Mouse (Mus musculus): ENCODE data around the gene Pts. TPM values are rescaled to one million over a fixed set of nuclear protein-coding genes. Genes with fewer than 3 reads are reported as not detected.

Gene Pts
- total RNA-seq (2021): 10 to 100 TPM; 11.0 to 12.2 TPM
- long read RNA-seq, experiment 1, transcript Pts-201 (6 exons, 1,046 nt): major isoform, 9 of 18 reads
- long read RNA-seq, experiment 1, partial matches to known transcripts: 0 of 18 reads
- long read RNA-seq, experiment 1, other reads (novel, unspliced or antisense): 9 of 18 reads
- long read RNA-seq, experiment 2, transcript Pts-201 (6 exons, 1,046 nt): major isoform, 6 of 10 reads
- long read RNA-seq, experiment 2, partial matches to known transcripts: 0 of 10 reads
- long read RNA-seq, experiment 2, other reads (novel, unspliced or antisense): 4 of 10 reads

DNA sequence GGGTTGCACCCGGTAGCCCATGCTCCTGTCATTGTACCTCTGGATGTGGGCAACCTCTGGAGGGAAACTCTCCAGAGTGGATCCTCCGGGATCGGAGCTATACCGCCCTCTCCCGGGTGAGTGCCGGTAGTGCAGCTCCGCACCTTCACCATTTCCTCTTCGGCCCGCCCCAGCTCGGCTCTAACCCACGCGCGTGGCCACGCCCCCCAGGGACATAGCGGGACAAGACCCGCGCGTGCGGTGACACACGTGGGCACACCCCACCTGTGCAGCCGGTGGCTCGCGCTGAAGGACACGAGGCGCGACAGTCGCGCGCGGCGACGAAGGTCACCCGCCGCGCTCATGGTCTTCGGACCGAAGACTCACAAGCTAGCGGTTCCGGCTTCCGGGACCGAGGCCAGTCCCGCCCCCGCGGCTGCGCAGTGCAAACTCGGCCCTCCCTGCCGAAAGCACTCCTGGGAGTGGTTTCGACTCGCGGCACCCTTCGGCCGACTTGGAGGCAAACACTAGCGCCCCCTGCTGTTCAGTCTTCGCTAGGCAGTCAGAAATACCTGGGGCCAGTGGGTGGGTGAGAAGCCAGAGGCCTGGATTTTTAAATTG, at the start of gene Pts:
Gene Pts (minus strand): TSS at position 432 of the 600 bp plus-strand sequence.
- peak; percentile 97 for DNase-seq (ENCODE audit: low spot score)

DNA sequence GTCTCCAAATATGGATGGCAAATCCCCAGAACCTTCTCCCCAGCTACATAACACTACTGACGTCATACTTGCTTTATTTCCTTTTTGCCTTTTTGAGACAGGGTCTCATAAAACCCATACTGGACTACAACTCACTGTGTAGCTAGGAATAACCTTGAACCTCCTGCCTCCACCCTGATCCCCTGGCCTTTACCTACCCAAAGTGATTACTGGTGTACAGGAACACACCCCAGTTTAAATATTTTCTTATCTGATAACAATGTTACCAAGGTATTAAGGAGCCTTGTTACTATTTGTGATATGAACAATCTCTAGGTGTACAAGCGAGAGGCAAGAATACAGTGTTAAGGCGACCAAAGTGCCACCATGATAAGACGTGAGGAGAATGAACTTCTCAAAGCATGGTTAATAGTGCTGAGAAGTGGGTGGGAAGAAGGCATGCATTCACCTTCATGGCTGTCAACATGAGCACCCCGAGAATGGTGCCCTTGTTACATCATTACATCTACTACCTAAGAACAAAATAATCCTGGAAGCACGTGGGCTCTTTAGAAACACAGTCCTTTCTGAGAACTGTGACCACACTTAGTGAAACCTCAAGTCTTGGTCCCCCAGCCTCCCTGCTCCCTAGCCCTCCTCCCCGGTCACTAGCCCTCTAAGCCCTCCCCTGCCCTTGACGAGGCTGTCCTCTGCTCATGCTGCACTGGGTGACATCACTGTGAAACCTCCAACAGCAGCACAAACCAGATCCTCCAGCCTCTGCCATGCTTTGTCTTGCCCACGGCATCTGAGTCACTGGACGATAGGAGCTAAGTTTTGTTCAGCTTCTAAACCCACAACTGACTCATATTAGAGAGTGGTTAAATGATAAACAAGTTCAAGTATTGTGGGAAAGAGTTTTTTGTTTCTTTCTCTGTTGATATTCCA, 41.3 kb upstream of the Pts start:
- no peak for DNase-seq (ENCODE audit: low spot score)

DNA sequence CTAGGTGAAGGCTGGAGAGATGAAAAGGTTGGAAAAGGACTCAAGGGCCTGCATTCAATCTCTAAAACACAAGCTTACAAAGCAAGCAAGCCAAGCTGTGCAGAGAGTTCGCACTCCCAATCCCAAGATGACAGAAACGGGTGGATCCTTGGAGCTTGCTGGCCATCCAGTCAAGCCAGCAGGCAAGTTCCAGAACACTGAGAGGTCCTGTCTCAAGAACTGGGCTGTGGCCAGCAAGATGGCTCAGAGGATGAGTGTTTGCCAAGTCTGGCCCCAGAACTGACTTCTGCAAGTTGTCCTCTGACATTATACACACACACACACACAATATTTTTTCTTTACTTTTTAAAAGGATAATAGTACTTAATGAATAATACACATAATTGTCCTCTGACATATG, 39.4 kb upstream of the Pts start:
- DNase-seq (ENCODE audit: low spot score): peak; percentile 22

DNA sequence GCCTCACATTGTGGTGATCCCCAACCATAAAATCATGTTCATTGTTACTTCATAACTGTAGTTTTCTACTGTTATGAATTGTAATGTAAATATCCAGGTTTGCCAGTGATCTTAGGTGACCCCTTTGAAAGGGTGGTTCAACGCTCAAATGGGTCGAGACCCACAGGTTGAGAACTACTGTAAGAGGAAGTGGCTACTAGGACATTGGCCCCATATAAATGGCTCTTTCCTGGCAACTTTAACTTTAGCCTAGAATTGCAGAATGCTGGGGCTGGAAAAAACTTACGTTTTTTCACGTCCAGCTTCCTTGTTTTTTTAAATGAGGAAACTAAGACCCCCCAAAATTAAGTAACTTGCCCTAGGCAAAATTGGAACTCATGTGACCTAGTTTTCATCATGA, 38.8 kb upstream of the Pts start:
- DNase-seq (ENCODE audit: low spot score): no peak

DNA sequence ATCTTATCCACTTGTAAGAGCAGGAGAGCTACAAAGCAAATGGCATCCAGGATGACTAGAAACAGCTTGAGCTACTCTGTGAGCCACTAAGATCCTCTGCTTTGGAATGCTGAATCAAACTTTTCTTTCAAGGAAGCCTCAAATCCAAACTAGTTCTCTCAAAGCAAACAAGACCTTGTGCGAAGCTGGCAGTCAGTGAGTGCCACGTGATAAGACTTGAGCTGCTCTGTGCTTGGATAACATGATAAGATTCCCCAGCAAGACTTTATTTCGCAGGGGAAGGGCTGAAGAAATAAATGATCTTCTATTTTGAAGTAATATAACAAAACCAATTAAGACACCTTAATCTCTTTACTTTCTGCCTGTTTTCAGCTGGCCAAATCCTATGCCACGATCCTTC, 37.4 kb upstream of the Pts start:
- DNase-seq (ENCODE audit: low spot score): no peak

DNA sequence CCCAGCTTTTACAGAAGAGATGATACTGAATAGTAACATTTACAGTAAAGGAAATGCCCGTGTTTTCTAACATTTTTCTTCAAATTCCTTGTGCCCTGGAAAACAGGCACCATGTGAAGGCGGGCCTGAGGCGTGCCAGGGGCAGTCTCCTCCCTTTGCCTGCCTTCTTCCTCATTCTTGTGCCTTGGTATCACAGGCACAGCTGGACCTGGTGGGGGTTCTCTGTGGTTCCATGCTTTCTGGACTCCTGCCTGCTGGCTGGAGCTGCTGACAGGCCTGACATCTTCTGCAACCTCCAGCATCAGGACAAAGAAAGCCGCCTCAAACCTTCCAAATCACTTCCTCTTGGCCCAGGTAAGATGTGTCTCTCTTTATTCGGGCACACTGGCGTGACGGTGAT, 36.6 kb upstream of the Pts start:
- no peak for DNase-seq (ENCODE audit: low spot score)

DNA sequence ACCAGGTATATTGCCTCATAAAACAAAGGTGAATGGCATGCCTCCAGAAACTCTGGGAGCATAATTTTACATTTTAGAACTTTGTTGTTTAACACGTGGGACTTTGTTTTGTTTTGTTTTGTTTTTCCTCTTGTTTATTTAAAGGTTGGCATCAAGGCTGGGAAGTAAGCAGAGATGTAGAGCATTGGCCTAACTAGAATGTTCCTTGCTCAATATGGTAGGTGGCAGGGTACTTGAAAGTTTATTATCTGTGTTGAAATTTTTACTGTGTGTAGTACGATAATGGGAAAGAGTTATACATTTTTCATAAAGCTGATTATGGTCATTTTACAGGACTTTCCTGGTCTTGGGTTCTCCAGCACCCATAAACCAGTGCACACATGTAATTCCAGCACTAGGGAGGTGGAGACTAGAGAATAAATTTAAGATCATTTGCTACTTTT, 33.4 kb upstream of the Pts start:
- DNase-seq (ENCODE audit: low spot score): no peak

DNA sequence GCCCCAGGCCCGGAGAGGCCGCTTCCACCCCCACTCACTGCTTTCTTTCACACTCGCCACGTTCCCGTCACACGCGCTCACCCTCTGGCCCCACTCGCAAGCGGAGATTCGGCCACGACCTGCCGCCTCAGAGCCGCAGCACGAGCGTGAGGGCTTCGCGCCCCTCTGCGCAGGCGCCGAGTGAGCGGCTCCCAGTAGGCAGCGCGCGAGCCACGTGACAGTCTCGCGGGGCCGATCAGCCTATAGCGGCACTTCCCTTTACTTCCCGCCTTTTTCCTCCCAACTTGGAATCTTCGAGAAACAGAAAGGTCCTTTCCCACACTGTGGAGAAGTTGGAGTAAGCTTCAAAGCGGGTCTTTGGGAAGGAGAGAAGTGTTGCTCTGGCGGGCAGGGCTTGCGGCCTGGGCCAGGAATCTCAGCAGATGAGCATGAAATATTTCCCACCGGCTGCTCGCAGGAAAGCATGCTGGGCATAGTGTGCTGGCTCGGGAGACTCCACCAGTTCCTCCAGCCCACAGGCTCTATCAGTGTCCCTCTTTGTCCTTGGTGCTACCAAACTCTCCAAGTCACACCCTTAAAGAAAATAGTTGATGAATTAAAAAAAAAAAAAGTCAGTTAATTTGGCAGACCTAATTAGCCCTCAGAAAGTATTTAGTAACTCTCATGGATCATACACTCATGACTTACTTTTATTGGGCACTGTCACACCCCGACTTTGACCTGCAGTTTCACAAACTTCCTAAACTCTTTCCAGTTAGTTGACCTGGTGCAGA, 32.8 kb upstream of the Pts start, which contains the start of gene Tex12:
Gene Tex12 (minus strand): TSS at position 181 of the 773 bp plus-strand sequence.
- DNase-seq (ENCODE audit: low spot score): no peak

DNA sequence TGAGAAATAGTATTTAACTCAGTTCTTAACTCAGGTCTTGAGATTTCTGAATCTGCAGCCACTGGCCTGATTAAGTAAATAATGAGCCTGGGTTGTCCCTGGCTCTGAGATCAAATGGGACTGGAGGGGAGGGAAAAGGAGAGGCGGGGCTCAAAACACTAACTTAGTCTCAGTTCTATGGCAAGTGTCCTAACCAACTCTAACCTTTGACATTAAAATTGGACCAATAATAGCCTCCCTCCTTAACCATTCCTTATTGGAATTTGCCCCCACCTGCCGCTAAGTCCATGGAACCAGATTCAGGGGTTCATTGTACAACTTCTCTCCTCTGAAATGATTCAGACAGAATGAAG, 26.5 kb upstream of the Pts start, which contains the start of gene Bco2:
Gene Bco2 (minus strand): TSS at position 88 of the 353 bp plus-strand sequence.
- DNase-seq (ENCODE audit: low spot score): no peak

DNA sequence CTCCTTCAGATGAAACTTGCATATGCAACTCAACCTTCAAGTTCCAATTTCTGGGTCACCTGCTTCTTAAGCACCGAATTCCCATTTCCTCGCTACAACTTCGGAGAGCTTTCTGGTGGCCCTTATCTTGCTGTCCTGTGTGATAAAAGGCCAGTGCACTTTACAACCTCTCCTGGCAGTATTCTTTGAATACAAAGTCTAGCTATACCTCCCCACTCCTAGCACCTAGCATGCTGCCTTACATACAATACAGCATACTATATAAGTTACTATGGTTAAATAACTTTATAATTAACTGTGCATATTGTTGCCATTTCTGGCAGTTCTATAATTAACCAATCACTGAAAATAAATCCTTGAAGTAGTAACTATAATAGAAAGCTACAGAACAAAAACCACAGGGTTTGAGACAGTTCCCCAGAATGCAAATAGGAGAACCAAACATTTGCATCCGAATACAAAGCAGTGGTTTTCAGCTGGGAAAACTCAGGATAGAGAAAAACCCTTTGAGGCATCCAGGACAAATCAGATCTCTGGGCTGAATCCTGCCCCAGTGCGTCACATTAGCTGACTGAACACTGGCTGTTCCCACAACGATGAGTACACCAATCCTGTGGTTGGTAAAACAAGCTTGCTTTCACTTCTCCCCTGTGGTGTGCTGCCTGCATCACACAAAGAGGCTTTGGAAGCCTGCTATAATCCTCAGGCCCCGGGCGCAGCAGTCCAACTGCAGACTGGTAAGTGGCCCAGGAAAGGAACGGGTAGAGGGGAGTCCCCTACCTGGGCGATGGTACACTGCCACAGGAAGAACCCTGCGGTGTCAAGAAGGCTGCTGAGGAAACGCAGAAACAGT, 25.9 kb upstream of the Pts start, which contains the start of gene Il18:
Gene Il18 (plus strand): TSS at position 587 of the 853 bp plus-strand sequence.
- peak; percentile 33 for DNase-seq (ENCODE audit: low spot score)

DNA sequence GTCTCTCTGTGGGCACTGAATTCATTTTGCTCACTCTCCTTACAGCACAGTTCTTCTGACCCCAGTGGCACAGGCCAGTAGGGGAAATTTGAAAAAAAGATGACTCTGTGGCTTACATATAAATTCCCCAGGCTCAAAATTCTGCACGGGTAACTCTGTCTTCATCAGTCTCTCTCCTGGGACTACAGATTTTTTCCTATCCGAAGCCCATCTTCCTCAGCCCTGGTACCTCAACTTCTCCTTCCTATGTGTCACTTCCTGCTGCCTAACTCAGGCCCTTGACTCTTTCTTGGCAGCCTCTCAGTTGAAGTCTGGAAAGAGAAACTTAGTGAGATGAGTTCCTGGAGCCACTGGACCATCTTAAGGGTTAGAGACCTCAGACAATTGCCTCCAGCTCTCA, 25.0 kb upstream of the Pts start:
- no peak for DNase-seq (ENCODE audit: low spot score)

DNA sequence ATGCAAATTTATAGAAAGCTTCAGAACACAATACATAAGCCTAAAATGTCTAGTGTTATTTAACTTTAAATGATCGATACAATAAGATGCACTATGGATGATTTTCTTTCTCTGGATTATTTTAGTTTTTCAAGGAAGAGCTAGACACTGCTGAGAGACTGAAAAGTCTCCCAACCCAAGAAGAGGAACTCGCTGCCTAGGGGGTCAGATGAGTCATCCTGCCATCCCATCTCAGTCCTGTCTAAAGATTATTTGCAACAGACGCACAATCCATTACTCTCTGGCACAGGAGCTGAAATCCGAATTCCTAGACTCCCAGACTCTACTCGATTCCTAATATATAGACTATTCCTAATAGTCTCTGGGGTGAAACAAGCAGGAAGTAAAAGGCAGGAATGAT, 23.7 kb upstream of the Pts start:
- DNase-seq (ENCODE audit: low spot score): no peak

DNA sequence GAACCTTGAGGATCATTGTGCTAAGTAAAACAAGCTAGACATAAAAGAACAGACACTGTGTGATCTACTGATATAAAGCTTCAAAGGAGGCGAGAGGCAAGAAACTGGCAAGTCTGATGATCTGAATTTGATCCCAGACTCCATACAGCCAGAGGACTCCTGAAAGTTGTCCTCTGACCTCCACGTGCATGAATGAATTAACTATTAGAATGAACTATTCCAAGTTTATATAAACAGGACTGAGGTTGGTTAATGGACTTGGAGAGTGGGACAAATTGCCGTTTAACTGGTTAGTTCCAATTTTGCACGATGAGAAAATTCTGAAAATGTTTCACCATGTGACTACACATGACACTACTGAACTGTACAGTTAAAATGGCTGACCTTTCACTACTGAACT, 20.4 kb upstream of the Pts start:
- DNase-seq (ENCODE audit: low spot score): no peak

DNA sequence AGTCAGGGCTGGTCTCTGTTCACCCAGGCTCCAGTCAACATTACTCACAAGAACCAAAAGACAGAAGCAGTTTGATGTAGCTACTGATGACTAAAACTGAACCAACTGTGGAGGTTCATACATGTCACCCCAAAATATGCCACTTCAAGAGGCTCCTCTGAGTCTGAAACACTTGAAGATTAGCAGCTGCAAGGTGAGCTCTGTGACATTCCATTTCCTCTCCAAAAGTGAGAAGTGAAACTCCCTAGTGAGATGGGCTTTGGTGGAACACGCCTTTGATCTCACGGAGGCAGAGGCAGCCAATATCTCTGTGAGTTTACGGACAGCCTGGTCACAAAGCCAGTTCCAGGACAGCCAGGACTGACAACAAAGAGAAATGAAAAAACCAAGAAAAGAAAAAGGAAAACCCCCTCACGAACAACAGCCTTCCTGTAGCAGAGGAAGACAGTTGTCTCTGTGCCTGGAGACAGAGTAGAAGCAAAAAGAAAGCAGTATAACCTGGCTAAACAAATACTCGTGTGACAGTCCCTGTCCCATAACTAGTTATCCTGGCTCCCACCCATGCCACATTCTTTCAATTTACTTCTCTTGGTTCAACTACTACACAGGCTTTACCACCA, 19.4 kb upstream of the Pts start:
- DNase-seq (ENCODE audit: low spot score): no peak

DNA sequence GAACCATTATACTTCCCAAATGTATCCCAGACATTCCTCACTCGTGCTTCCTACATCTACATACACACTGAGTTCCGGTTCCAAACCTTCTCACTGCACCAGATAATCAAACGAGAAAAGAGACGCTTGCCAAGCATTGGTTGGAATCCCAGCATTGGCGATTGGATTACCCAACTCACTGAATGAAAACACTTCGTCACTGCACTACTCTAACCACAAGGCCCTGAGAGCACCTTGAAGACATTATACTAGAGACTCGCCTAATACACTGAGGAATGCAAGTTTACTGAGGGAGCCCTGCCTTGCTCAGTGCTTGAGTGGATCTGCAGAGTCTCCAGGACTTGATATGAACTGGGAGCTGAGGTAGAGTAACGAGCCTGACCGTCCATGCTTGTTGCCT, 13.9 kb upstream of the Pts start:
- no peak for DNase-seq (ENCODE audit: low spot score)

DNA sequence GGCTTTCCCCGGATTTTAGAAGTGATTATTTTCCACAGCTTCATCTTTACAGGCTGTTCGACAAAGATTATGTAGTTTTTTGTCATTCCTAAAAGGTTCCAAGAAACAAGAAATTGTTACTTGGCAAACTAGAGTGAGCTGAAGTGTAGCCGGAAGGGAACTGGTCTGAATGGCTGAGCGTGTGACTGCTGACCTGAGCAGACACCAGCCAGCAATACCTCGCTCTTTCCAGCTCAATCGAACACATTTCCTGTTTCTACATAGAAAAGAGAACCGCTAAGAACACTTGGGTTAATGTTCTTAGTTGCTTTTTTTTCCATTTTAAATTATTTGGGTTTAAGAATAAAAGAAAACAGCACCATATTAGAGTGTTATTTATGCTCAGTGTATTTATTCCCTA, 11.6 kb upstream of the Pts start:
- DNase-seq (ENCODE audit: low spot score): no peak

DNA sequence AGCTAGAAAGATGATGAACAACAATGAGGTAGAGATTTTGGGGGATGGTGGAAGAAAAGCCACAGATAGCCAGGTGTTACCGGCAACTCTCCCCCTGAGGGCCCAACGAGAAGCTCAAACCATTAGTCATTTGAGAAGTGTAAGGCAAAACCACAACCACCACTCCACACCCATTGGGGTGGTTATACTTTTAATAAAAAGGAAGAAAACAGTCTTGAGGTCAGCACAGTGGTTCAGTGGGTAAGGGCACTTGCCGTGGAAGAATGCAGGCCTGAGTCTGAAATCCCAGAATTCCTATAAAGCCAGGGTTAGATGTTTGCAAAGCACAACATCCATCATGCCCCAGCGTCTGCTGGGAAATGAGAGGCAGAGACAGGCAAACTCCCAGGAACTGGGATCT, 8.8 kb upstream of the Pts start:
- DNase-seq (ENCODE audit: low spot score): no peak

DNA sequence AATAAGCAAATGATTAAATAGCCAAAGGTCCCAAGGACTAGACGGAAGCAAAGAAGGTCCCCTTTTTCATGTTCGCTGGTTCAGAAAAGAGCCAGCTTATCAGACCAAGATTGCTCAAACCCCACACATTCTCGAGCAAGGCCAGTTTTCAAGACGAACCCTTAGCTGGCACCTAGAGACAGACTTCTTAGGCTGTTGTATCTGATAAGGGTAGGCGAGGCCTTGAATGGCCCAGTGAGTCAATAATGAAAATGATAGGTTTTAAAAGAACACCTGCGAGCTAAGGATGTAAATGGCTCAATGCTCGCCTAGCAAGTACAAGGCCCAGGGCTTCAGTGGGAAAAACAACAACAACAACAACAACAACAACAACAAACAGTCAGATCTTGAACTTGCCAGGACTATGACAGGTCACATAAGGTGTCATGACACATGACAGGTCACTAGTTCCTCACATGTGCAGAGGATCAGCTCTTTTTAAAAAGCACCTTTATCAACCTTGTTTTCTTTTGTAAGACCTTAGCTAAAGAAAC, 8.1 kb upstream of the Pts start:
- no peak for DNase-seq (ENCODE audit: low spot score)

DNA sequence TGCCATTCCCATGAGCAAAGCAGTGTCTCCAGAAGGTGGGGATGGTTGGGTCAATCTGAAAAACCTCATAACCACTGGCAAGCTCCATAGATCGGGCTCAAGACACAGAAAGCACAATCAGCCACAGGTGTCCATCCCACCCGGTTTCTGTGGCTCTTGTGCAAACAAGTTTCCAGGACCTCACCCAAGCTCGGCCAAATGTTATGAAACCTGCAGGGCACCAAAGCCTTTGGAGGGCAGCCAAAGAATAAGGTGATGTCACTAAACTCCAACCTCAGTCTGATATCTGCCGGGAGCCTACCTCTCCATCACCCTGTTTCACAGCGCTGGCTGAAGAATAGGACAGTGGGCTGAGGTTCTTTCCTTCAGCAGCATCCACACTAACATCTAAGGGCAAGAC, 7.4 kb upstream of the Pts start:
- DNase-seq (ENCODE audit: low spot score): no peak

DNA sequence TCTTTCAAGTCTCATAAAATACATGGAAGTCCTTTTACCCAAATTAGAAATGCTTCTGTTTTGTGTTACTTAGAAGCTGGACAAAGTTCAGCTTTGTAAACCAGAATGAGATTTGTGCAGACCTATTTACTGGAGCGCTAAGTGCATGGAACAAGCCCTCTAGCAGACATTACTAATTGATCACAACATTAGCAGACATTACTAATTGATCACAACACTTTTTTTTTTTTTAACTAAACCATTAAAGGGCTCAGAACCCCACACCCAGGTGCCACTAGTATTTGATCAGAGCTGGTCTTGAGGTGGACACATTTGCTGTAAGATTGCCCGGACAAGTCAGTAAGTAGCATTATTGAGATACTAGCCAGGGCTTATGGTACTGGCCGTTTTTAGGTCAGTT, 5.3 kb upstream of the Pts start:
- DNase-seq (ENCODE audit: low spot score): no peak

All from gastrocnemius, adult 18-20 months (tissue).